Mouse (Mus musculus) ZHBTc4 (cell line): ENCODE data around the gene Pafah2.
A peak's percentile ranks its signal among the peaks of the same experiment; 100 is the strongest.

Source experiments
- DNase-seq: peaks from one replicate; pipeline ENCODE4 v3.0.0-alpha.2; 2011; ENCODE audit warnings: low read depth, low spot score

The Pafah2 gene

GRCm38 (mm10) chr4:134395977-134396825 is at the start of gene Pafah2:
Pafah2 (plus strand) TSS chr4:134396320.
- DNase-seq, result peak; percentile 99

GRCm38 (mm10) chr4:134348078-134348477 is 48.0 kb upstream of the Pafah2 start:
- no peak for DNase-seq

- DNase-seq, result no peak
These were observed 47.6 kb upstream of the Pafah2 start for GRCm38 (mm10) chr4:134348545-134348944.

GRCm38 (mm10) chr4:134349829-134350228 is 46.3 kb upstream of the Pafah2 start:
- DNase-seq, result peak; percentile 76

GRCm38 (mm10) chr4:134350641-134351040 is 45.5 kb upstream of the Pafah2 start:
- DNase-seq, result peak; percentile 78

- peak; percentile 88 for DNase-seq
These were observed 44.5 kb upstream of the Pafah2 start for GRCm38 (mm10) chr4:134351329-134352260.

- no peak for DNase-seq
These were observed 43.8 kb upstream of the Pafah2 start for GRCm38 (mm10) chr4:134352261-134352707.

- DNase-seq, result peak; percentile 41
These were observed 43.2 kb upstream of the Pafah2 start for GRCm38 (mm10) chr4:134352929-134353328.

GRCm38 (mm10) chr4:134353527-134354409 is 42.4 kb upstream of the Pafah2 start:
- DNase-seq, result no peak

GRCm38 (mm10) chr4:134355841-134356452 is 40.2 kb upstream of the Pafah2 start:
- peak; percentile 29 for DNase-seq

GRCm38 (mm10) chr4:134356591-134357460 is 39.3 kb upstream of the Pafah2 start:
- DNase-seq, result peak; percentile 84

- DNase-seq, result no peak
These were observed 38.7 kb upstream of the Pafah2 start for GRCm38 (mm10) chr4:134357461-134357771.

- DNase-seq, result no peak
These were observed 36.5 kb upstream of the Pafah2 start for GRCm38 (mm10) chr4:134359649-134360048.

- DNase-seq, result no peak
These were observed 34.9 kb upstream of the Pafah2 start for GRCm38 (mm10) chr4:134361215-134361614.

- DNase-seq, result no peak
These were observed 34.0 kb upstream of the Pafah2 start for GRCm38 (mm10) chr4:134362124-134362523.

- peak; percentile 53 for DNase-seq
These were observed 33.5 kb upstream of the Pafah2 start for GRCm38 (mm10) chr4:134362586-134362985.

GRCm38 (mm10) chr4:134365280-134365679 is 30.8 kb upstream of the Pafah2 start:
- no peak for DNase-seq

GRCm38 (mm10) chr4:134370649-134371221 is 25.4 kb upstream of the Pafah2 start:
- no peak for DNase-seq

GRCm38 (mm10) chr4:134371316-134371855 is 24.7 kb upstream of the Pafah2 start:
- no peak for DNase-seq
